Mouse (Mus musculus) hematopoietic stem cell, adult 5-6 weeks (primary cell): ENCODE measurements at regions not wholly inside any gene's neighbourhood (a gene's known extent, or its start where the extent isn't known, plus 50 kb on each side); places are given as distances from the start of the nearest gene placed in this dataset.
"Not testable (repeated sequence)": the region's sequence is repeated elsewhere in the genome, so short reads cannot be mapped to it uniquely, and the experiment has no call there.

Source experiments
- ATAC-seq, 2 experiments: fragments of 125-278 bp in 1 of 2; replicated peaks in 1 of 2; 2 replicates each; pipeline ENCODE4 v1.8.0; 2016 to 2017; ENCODE audit warnings: inconsistent platforms in 2 of 2, mild to moderate bottlenecking in 2 of 2, moderate number of reproducible peaks in 2 of 2, low read depth in 1 of 2, moderate TSS enrichment in 1 of 2; ENCODE audit not compliant: low FRiP score in 2 of 2, poor library complexity in 2 of 2, severe bottlenecking in 2 of 2, insufficient read depth in 1 of 2, low TSS enrichment in 1 of 2

- ATAC-seq, result peak; percentile 37 to 56; a peak in 1 of 4 replicates
Measured at GRCm38 (mm10) chr7:60492028-60492995, 352.3 kb upstream of the Snrpn start.

GRCm38 (mm10) chr7:60487839-60488454, 347.9 kb upstream of the Snrpn start:
- not testable (repeated sequence) for ATAC-seq

DNA sequence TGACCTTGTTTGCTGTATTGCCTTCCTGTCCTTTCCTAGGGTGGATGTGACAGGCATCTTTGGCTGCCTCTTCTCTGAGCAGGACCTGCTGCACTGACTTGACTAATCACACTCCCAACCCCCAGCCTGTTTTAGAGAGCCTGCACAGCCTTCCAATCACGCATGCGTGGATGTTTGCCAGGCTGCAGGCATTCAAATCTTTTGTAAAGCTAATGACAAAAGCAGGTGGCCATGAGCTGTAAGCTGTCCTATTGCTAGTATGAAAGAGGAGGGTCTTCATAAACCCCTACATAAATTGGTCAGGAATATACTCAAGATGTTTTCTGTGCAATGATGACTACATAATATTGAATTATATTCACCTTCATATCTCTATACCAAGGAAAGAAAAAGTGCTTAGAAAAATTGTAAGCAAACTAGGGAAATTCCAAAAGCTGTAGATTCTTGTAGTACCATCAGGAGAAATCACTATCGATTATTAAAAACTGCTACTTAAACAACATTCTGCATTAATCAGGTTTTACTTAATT, 310.1 kb upstream of the Snrpn start:
- ATAC-seq, result not testable (repeated sequence)

DNA sequence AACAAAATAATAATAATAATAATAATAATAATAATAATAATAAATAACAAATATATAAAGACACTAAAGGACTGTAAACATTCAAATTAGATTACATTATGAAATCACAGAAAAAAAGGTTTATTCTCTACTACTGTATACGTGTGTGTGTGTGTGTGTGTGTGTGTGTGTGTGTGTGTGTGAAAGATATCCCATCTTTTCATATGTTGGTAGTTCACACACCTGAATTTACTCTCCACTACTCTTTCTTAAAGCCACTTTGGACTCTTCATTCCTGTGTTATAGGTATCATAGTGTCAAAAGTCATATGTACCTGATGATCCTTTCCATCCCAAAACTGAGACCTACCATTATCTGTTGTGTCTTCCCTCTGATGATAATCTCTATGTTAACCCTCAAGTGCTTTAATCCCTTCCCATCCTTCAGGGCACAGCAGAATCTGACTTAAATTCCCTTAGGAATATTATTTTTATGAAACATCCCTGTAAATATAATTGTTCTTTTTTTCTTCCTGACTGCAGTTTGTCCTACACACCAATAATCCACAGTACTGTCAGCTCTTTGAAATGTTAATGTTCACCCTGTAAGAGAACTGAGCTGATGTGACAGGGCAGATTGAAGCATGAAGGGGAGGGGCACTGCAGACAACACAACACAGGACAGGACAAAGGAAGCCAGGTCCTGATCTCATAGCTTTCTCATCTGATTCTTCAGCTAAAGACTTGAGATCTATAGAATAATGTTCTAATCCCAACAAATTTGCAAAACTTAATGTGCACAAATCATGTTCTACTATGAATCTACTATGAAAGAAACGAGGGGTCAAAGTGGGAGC, 309.4 kb upstream of the Snrpn start:
- not testable (repeated sequence) for ATAC-seq

GRCm38 (mm10) chr7:60438781-60439180, 298.8 kb upstream of the Snrpn start:
- no peak for ATAC-seq

DNA sequence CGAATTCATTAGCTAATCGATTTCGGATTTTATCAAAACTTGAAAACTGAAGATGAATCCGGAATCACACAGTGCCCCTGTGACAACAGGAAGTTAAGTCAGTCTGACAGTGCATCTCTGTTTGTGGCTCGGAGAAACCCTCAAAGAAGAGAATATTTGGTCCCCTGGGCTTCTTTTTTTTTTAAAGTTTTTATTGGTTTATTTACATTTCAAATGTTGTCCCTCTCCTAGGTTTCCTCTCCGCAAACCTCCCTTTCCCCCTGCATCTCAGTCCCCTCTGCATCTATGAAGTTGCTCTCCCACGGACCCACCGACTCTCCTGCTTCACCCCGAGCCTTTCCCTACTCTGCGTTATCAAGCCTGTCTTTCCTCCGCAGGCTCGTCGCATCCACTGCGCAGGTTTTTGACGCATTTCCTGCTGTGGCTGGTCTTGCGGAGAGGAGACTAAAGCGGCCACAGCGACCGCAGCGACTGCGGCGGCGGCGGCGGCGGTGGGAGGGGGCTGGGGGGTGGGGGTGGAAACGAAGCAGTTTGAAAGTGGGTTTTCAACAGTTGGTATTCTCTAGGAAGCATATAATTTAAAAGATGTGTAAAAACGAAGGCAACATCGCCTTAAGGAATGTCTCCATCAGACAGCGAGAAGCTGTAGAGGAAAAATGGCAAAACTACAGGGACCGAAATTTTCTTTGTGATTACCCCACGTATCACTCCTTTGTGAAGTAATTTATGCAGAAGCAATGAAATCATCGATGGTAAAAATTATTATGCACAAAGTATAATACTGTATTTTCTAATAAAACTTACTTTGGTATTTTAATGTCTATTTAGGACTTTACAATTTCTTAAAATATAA, 251.2 kb upstream of the Snrpn start:
- not testable (repeated sequence) for ATAC-seq

DNA sequence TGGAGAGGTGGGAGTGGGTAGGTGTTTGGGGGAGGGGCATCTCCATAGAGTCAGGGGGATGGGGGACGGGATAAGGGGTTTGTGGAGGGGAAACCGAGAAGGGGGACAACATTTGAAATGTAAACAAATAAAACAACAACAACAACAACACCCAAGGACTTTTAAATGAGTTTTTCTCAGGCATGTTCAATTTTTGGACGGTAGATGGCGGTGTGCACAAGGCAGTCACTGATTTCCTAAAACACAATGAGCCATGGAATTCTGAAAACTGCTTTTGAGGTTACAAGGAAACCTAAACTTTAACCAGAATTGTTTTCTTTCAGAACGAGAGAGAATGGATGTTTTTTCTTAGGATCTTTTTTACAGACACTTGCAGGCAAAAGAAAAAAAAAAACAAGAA, 246.9 kb upstream of the Snrpn start:
- not testable (repeated sequence) for ATAC-seq

DNA sequence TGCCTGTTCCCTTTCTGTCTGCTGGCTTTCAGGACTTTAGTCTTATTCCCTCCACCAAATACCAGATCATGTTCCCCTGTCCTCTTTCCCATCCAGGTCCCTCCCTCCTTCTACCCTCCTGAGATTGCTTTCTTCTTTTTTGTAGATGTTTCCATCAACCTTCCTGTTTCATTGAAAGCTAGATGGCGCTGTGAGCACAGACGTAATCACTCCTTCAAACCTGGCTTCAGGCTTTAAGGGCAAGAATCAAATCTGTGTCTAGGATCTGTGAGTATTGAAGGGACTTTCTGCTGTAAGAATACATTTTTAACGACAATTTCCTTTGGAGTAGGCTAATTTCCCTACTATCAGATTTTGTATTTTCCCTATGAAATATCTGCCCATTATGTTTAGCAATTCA, 234.0 kb upstream of the Snrpn start:
- ATAC-seq, result not testable (repeated sequence)

GRCm38 (mm10) chr7:60352206-60352605, 212.2 kb upstream of the Snrpn start:
- not testable (repeated sequence) for ATAC-seq
